18 mouse cellular contexts compared by ENCODE assay signal in the genomic region with DNA sequence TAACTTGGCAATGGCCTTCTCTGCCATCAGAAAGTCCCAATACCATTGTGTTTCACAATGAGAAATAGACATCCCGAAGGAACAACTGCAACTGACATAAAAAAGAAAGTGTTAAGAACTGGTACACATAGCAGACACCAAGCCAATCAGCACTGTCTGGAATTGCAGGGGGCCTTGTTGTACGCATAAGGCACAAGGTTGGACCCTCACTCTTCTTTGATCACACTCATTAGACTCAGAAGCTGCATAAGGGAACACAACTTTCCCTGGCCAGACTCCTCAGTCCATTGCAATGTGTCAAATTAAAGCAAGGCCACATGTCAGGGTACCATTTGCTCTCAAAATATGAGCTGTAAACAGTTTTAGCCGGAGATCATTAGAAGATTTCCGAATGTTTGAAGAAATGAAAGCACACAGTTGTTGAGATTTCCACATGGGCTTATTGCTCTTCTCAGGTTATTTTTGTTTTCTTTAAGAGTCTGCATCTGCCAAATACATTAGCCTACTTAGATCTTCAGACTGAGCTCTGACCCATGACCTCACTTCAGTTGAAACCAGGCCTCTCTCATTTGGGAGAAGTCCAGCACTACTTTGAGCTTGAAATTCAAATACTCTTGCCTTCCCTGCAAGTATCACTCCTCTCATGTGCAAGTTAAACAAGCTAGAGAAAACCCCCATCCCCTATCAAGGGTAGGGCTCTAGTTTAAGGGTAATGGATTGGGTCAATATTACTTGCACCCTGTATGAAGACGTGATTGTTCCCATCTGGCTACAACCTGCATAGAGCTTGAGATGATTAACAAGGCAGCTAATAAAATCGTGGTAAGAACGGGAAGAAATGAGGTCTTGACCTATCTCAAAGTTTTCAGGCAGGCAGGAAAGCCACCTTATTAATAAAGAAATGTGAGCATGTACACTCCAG.
DNase-seq lines count a peak whose midpoint lies in the region; ATAC-seq and TF ChIP-seq lines count a peak whose summit lies in the region.
"Had no signal": no experiment of that assay in that cellular context is flagged by ENCODE, and none has a peak within 500 bp of the region (broad histone marks: within the 10 kb centered on the region; RNA-seq: fewer than 3 reads in every experiment).

No protein-coding gene starts in this region.

- intact Hi-C loops in left cerebral cortex, adult 2 months (cut with DNase I): no loop called here

- H3K27me3 ChIP-seq in liver, adult 2 months (ENCODE audit: control insufficient read depth, insufficient read depth, low read length): no peaks in the 10 kb centered on the region; the same call in 1 of the 2 replicates
- H3K27me3 ChIP-seq in liver, postnatal 0 days (ENCODE audit: insufficient read depth, low read length): no peaks in the 10 kb centered on the region
- no peaks in the 10 kb centered on the region for H3K27me3 ChIP-seq in limb, embryonic 10.5 days (ENCODE audit: low read depth, poor library complexity, severe bottlenecking)
- H3K27me3 ChIP-seq: liver, embryonic 12.5 days; Patski had no signal

- TF ChIP-seq EP300 in liver, postnatal 0 days (IDR thresholded peaks at IDR 0.05; ENCODE audit: low read depth): no peak

- H3K79me2 ChIP-seq in liver, adult 2 months (ENCODE audit: control insufficient read depth, insufficient read depth, low read length): no peaks in the 10 kb centered on the region

- no peak for TF ChIP-seq CTCF in liver, adult 2 months (IDR thresholded peaks at IDR 0.05; ENCODE audit: low read depth, low read length)
- TF ChIP-seq CTCF in liver, postnatal 0 days (IDR thresholded peaks at IDR 0.05; ENCODE audit: low read depth): no peak
- TF ChIP-seq CTCF in brain, embryonic 14.5 days (IDR thresholded peaks at IDR 0.05; ENCODE audit: borderline replicate concordance, extremely low read depth, insufficient read depth, insufficient read length): no peak
- TF ChIP-seq CTCF in left cerebral cortex, adult 2 months (IDR thresholded peaks at IDR 0.05): no peak

- H3K4me3 ChIP-seq in liver, adult 2 months (ENCODE audit: insufficient read depth, low read depth, low read length): no peak overlapping the region
- no peak overlapping the region for H3K4me3 ChIP-seq in liver, postnatal 0 days (ENCODE audit: low read depth, low read length)
- no peak overlapping the region for H3K4me3 ChIP-seq in limb, embryonic 10.5 days
- no peak overlapping the region for H3K4me3 ChIP-seq in left cerebral cortex, adult 2 months
- H3K4me3 ChIP-seq: heart, adult 2 months; liver, embryonic 12.5 days had no signal

- no peaks in the 10 kb centered on the region for H3K4me1 ChIP-seq in liver, adult 2 months (ENCODE audit: control insufficient read depth, insufficient read depth, low read length)
- H3K4me1 ChIP-seq in liver, postnatal 0 days (ENCODE audit: insufficient read depth): no peaks in the 10 kb centered on the region
- H3K4me1 ChIP-seq in limb, embryonic 10.5 days: peaks cover 29% of the 10 kb centered on the region
- H3K4me1 ChIP-seq: liver, embryonic 12.5 days had no signal

- H3K9ac ChIP-seq in liver, adult 2 months (ENCODE audit: low read depth, low read length): no peak overlapping the region
- no peak overlapping the region for H3K9ac ChIP-seq in liver, postnatal 0 days (replicated peaks)
- H3K9ac ChIP-seq: hindbrain, embryonic 14.5 days; liver, embryonic 12.5 days had no signal

- ATAC-seq in liver, postnatal 0 days: no peak
- ATAC-seq: forebrain, embryonic 16.5 days; intestine, embryonic 16.5 days; liver, embryonic 12.5 days; Patski had no signal

- no peak overlapping the region for H3K4me2 ChIP-seq in liver, postnatal 0 days (ENCODE audit: low read depth, low read length)
- H3K4me2 ChIP-seq: hindbrain, embryonic 14.5 days; liver, embryonic 12.5 days had no signal

- TF ChIP-seq POLR2A in liver, adult 2 months (IDR thresholded peaks at IDR 0.05; ENCODE audit: extremely low read depth, insufficient read depth, low read length): no peak
- no peak for TF ChIP-seq POLR2A in brain, embryonic 14.5 days (IDR thresholded peaks at IDR 0.05; ENCODE audit: borderline replicate concordance, extremely low read depth, insufficient read depth, insufficient read length, poor library complexity, severe bottlenecking)

- 76% methylated on average over 7 of the region's 7 CpGs for WGBS in liver, adult 2 months
- WGBS in liver, postnatal 0 days (ENCODE audit: insufficient replicate concordance): 72% methylated on average over 7 of the region's 7 CpGs
- 23% methylated on average over 7 of the region's 7 CpGs for WGBS in limb, embryonic 10.5 days

- peak; percentile 1 for DNase-seq in liver, adult 2 months (ENCODE audit: extremely low read depth, low read depth, low spot score)
- DNase-seq in liver, postnatal 0 days: no peak
- peak; percentile 5 for DNase-seq in brain, embryonic 14.5 days (ENCODE audit: low read depth)
- DNase-seq in embryo, embryonic 11 days: peak; percentile 58
- DNase-seq in limb, embryonic 10.5 days (ENCODE audit: low spot score): peak; percentile 53
- no peak for DNase-seq in retina, postnatal 1 day
- DNase-seq in left cerebral cortex, adult 2 months (ENCODE audit: extremely low spot score in 1 of 2, low spot score in 2 of 2): no peak
- DNase-seq: cerebellum, adult 9-10 months; gastrocnemius, postnatal 10 days; heart, adult 2 months; midbrain, embryonic 14.5 days; thymus, postnatal 25 days had no signal

- no peak overlapping the region for H3K27ac ChIP-seq in liver, adult 2 months (replicated peaks; ENCODE audit: insufficient read depth, low read depth, low read length)
- no peak overlapping the region for H3K27ac ChIP-seq in liver, postnatal 0 days (ENCODE audit: low read depth)
- peak overlapping the region; percentile 79 for H3K27ac ChIP-seq in limb, embryonic 10.5 days
- H3K27ac ChIP-seq in left cerebral cortex, adult 2 months: no peak overlapping the region
- H3K27ac ChIP-seq: heart, adult 2 months; hindbrain, embryonic 14.5 days; liver, embryonic 12.5 days; macrophage had no signal

- H3K36me3 ChIP-seq in liver, adult 2 months (ENCODE audit: control insufficient read depth, insufficient read depth, low read length): no peaks in the 10 kb centered on the region
- H3K36me3 ChIP-seq in liver, postnatal 0 days (replicated peaks; ENCODE audit: insufficient read depth, low read length): no peaks in the 10 kb centered on the region
- H3K36me3 ChIP-seq in limb, embryonic 10.5 days: no peaks in the 10 kb centered on the region
- H3K36me3 ChIP-seq: liver, embryonic 12.5 days had no signal

- H3K9me3 ChIP-seq in liver, postnatal 0 days (ENCODE audit: low read length): no peaks in the 10 kb centered on the region
- H3K9me3 ChIP-seq in limb, embryonic 10.5 days (replicated peaks): no peaks in the 10 kb centered on the region
- H3K9me3 ChIP-seq: liver, embryonic 12.5 days had no signal

Comparison
In these comparisons a context has a peak if more than half of its experiments do, and no peak if none do; other contexts are left out.
1. DNase-seq: peak in liver, adult 2 months (single experiment), brain, embryonic 14.5 days (single experiment), embryo, embryonic 11 days (single experiment) and limb, embryonic 10.5 days (single experiment); none in liver, postnatal 0 days (single experiment), retina, postnatal 1 day (single experiment) and left cerebral cortex, adult 2 months (0 of 2).